Mouse (Mus musculus): ENCODE data around the gene Clec4f.
"Not testable (repeated sequence)": the region's sequence is repeated elsewhere in the genome, so short reads cannot be mapped to it uniquely, and the experiment has no call there.

Gene Clec4f

GRCm38 (mm10) chr6:83656087-83656486, at the start of gene Clec4f:
Gene Clec4f, minus strand, starts transcription at chr6:83656187.
- no peak for DNase-seq (ENCODE audit: low spot score)

- no peak for DNase-seq (ENCODE audit: low spot score)
Observed at GRCm38 (mm10) chr6:83704701-83705100, 48.7 kb upstream of the Clec4f start.

GRCm38 (mm10) chr6:83704294-83704693, 48.3 kb upstream of the Clec4f start:
- DNase-seq (ENCODE audit: low spot score) = no peak

GRCm38 (mm10) chr6:83703722-83704078, 47.7 kb upstream of the Clec4f start:
- no peak for DNase-seq (ENCODE audit: low spot score)

- no peak for DNase-seq (ENCODE audit: low spot score)
Observed at GRCm38 (mm10) chr6:83703000-83703721, 47.2 kb upstream of the Clec4f start.

GRCm38 (mm10) chr6:83702146-83702999, 46.4 kb upstream of the Clec4f start:
- DNase-seq (ENCODE audit: low spot score) = no peak

- no peak for DNase-seq (ENCODE audit: low spot score)
Observed at GRCm38 (mm10) chr6:83701001-83701400, 45.0 kb upstream of the Clec4f start.

- DNase-seq (ENCODE audit: low spot score) = no peak
Observed at GRCm38 (mm10) chr6:83699971-83700370, 44.0 kb upstream of the Clec4f start.

- no peak for DNase-seq (ENCODE audit: low spot score)
Observed at GRCm38 (mm10) chr6:83697932-83698331, 41.9 kb upstream of the Clec4f start.

- no peak for DNase-seq (ENCODE audit: low spot score)
Observed at GRCm38 (mm10) chr6:83696684-83697083, 40.7 kb upstream of the Clec4f start.

- no peak for DNase-seq (ENCODE audit: low spot score)
Observed at GRCm38 (mm10) chr6:83695731-83696130, 39.7 kb upstream of the Clec4f start.

GRCm38 (mm10) chr6:83693835-83694234, 37.8 kb upstream of the Clec4f start:
- DNase-seq (ENCODE audit: low spot score) = no peak

- no peak for DNase-seq (ENCODE audit: low spot score)
Observed at GRCm38 (mm10) chr6:83692962-83693361, 37.0 kb upstream of the Clec4f start.

- DNase-seq (ENCODE audit: low spot score) = no peak
Observed at GRCm38 (mm10) chr6:83690936-83691335, 34.9 kb upstream of the Clec4f start.

GRCm38 (mm10) chr6:83690277-83690676, 34.3 kb upstream of the Clec4f start:
- DNase-seq (ENCODE audit: low spot score) = no peak

- DNase-seq (ENCODE audit: low spot score) = no peak
Observed at GRCm38 (mm10) chr6:83689374-83689773, 33.4 kb upstream of the Clec4f start.

GRCm38 (mm10) chr6:83677757-83678156, 21.8 kb upstream of the Clec4f start, which contains the start of gene Cd207:
Gene Cd207, minus strand, starts transcription at chr6:83677857.
- DNase-seq (ENCODE audit: low spot score) = no peak

- DNase-seq (ENCODE audit: low spot score) = no peak
Observed at GRCm38 (mm10) chr6:83673395-83673794, 17.4 kb upstream of the Clec4f start.

GRCm38 (mm10) chr6:83665009-83665408, 9.0 kb upstream of the Clec4f start:
- DNase-seq (ENCODE audit: low spot score) = no peak

GRCm38 (mm10) chr6:83660821-83661220, 4.8 kb upstream of the Clec4f start:
- no peak for DNase-seq (ENCODE audit: low spot score)

GRCm38 (mm10) chr6:83646715-83647114, 9.3 kb downstream of the Clec4f start:
- no peak for DNase-seq (ENCODE audit: low spot score)

- DNase-seq (ENCODE audit: low spot score) = no peak
Observed at GRCm38 (mm10) chr6:83635329-83635728, 20.7 kb downstream of the Clec4f start.

- not testable (repeated sequence) for DNase-seq (ENCODE audit: low spot score)
Observed at GRCm38 (mm10) chr6:83634631-83635030, 21.4 kb downstream of the Clec4f start.

All from ovary, adult 18-20 months (tissue).